Mouse (Mus musculus): Measurements from ENCODE around the gene Aunip. TPM values are rescaled to one million over a fixed set of nuclear protein-coding genes. Genes with fewer than 3 reads are reported as not detected.
A peak's percentile ranks its signal among the peaks of the same experiment; 100 is the strongest.

The Aunip gene
- polyA plus RNA-seq, 1 experiment from 2014 or later, result 6.9 TPM

GRCm38 (mm10) chr4:134532928-134533327 lies 22.1 kb downstream of the Aunip start:
- H3K36me3 ChIP-seq (replicated peaks; ENCODE audit: insufficient read depth, low read length), result peaks cover 38% of the 10 kb centered on the region

DNA sequence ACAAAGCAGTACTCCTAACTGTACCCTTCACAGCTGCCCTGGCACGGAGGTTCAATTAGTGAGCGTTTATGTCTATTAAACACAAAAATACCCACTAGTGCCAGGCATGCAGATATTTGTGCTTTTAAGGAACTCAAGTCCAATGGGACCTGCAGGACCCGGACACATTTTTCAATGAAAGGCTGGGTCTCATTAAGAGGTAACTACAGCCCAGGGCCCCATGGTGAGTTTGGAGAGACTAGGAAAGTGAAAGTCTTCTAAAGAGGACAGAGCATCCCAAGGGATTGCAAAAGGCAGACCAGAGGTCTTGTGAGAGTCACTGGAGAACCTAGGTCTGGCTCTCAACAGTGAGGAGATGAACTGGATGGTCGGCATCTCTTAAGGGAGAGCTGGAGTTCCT lies 22.6 kb downstream of the Aunip start:
- Histone ChIP-seq H3K4me1 (ENCODE audit: insufficient read depth) (peaks cover 28% of the 10 kb centered on the region), H3K36me3 (replicated peaks; ENCODE audit: insufficient read depth, low read length) (peaks cover 35% of the 10 kb centered on the region), H3K9me3 (ENCODE audit: low read length) (no peaks in the 10 kb centered on the region), H3K9ac (replicated peaks) (peak overlapping the region; percentile 92; the same call in 1 of the 2 replicates), H3K4me3 (ENCODE audit: low read depth, low read length) (no peak overlapping the region), H3K27me3 (ENCODE audit: insufficient read depth, low read length) (no peaks in the 10 kb centered on the region), H3K27ac (ENCODE audit: low read depth) (no peak overlapping the region; the same call in 1 of the 2 replicates), H3K4me2 (ENCODE audit: low read depth, low read length) (peak overlapping the region; percentile 100)
- ATAC-seq (no peak), DNase-seq (no peak)
- TF ChIP-seq CTCF (IDR thresholded peaks at IDR 0.05; ENCODE audit: low read depth) (no peak), EP300 (IDR thresholded peaks at IDR 0.05; ENCODE audit: low read depth) (no peak)
- WGBS (ENCODE audit: insufficient replicate concordance), result 86% methylated on average over 4 of the region's 4 CpGs

More at GRCm38 (mm10) chr4:134532928-134533327, 22.1 kb downstream of the Aunip start:
- Histone ChIP-seq H3K9me3 (ENCODE audit: low read length) (no peaks in the 10 kb centered on the region), H3K4me2 (ENCODE audit: low read depth, low read length) (no peak overlapping the region), H3K9ac (replicated peaks) (no peak overlapping the region), H3K4me3 (ENCODE audit: low read depth, low read length) (no peak overlapping the region), H3K4me1 (ENCODE audit: insufficient read depth) (peaks cover 28% of the 10 kb centered on the region), H3K27ac (ENCODE audit: low read depth) (no peak overlapping the region), H3K27me3 (ENCODE audit: insufficient read depth, low read length) (no peaks in the 10 kb centered on the region)
- 67% methylated on average over 4 of the region's 4 CpGs for WGBS (ENCODE audit: insufficient replicate concordance)
- DNase-seq, result no peak
- TF ChIP-seq EP300 (IDR thresholded peaks at IDR 0.05; ENCODE audit: low read depth), result no peak
- no peak for TF ChIP-seq CTCF (IDR thresholded peaks at IDR 0.05; ENCODE audit: low read depth)
- ATAC-seq, result no peak

GRCm38 (mm10) chr4:134534124-134534886 lies 23.5 kb downstream of the Aunip start:
- no peak for TF ChIP-seq EP300 (IDR thresholded peaks at IDR 0.05; ENCODE audit: low read depth)
- no peak for TF ChIP-seq CTCF (IDR thresholded peaks at IDR 0.05; ENCODE audit: low read depth)
- Histone ChIP-seq H3K4me2 (ENCODE audit: low read depth, low read length) (peak overlapping the region; percentile 100), H3K9me3 (ENCODE audit: low read length) (no peaks in the 10 kb centered on the region), H3K4me3 (ENCODE audit: low read depth, low read length) (peak overlapping the region; percentile 93), H3K4me1 (ENCODE audit: insufficient read depth) (peaks cover 28% of the 10 kb centered on the region), H3K9ac (replicated peaks) (peak overlapping the region; percentile 92), H3K27ac (ENCODE audit: low read depth) (peak overlapping the region; percentile 93), H3K36me3 (replicated peaks; ENCODE audit: insufficient read depth, low read length) (peaks cover 28% of the 10 kb centered on the region), H3K27me3 (ENCODE audit: insufficient read depth, low read length) (no peaks in the 10 kb centered on the region)
- under 1% methylated on average over 56 of the region's 57 CpGs for whole genome bisulfite sequencing (ENCODE audit: insufficient replicate concordance)
- ATAC-seq (peak; percentile 19), DNase-seq (peak; percentile 84)

DNA sequence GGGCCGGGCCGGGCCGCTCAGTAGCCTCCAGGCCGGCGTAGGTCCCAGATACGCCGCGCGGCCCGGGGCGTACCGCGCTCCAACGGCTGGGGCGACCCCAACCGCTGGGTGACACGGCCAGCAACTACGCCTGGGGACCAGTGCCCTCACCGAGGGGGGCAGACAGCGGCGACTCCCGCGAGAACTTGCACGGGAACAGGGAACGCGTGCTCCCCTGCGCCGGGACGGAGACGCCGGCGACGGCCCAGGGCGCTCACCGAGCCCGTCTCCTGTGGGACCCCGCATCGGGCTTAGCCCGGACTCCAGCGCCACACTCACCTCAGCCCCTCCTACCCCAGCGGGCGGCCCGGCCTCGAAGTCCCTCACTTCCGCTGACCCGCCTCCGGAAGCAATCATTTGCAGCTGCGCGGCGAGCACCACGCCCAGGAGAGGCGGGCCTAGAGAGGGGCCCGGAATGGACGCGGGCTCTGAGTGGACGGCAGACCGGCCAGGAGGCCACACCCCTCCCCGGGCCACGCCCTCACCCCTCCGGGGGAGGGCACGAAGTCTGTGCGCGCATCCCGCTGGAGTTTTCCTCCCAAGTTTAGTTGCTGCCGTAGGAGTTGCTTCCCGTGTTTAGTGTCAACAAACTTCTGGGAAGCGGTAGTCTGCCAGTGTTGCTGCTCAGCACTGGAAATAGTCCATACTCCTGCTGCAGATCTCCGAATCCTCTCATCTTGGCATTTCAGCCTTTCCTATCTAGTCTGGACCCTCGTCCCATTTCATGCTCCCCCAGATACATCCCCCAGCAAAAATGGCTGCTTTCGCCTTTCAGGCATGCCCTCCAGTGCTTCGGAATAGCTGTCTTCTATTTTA lies 24.4 kb downstream of the Aunip start, which contains the start of gene Mtfr1l:
TSS of gene Mtfr1l (minus strand) at position 456 of the 855 bp plus-strand sequence.
- no peaks in the 10 kb centered on the region for H3K9me3 ChIP-seq (ENCODE audit: low read length)
- peaks cover 28% of the 10 kb centered on the region for H3K4me1 ChIP-seq (ENCODE audit: insufficient read depth)
- H3K4me2 ChIP-seq (ENCODE audit: low read depth, low read length), result peak within 1 kb of the TSS; percentile 100
- H3K9ac ChIP-seq (replicated peaks), result peak within 1 kb of the TSS; percentile 92
- WGBS (ENCODE audit: insufficient replicate concordance), result under 1% methylated on average over 69 of the region's 71 CpGs
- peak within 1 kb of the TSS; percentile 93 for H3K27ac ChIP-seq (ENCODE audit: low read depth)
- peak within 1 kb of the TSS; percentile 93 for H3K4me3 ChIP-seq (ENCODE audit: low read depth, low read length)
- ATAC-seq, result peak; percentile 96
- peak; percentile 99 for DNase-seq
- TF ChIP-seq CTCF (IDR thresholded peaks at IDR 0.05; ENCODE audit: low read depth) (no peak), EP300 (IDR thresholded peaks at IDR 0.05; ENCODE audit: low read depth) (no peak)
- H3K27me3 ChIP-seq (ENCODE audit: insufficient read depth, low read length), result no peaks in the 10 kb centered on the region
- peaks cover 20% of the 10 kb centered on the region for H3K36me3 ChIP-seq (replicated peaks; ENCODE audit: insufficient read depth, low read length)

DNA sequence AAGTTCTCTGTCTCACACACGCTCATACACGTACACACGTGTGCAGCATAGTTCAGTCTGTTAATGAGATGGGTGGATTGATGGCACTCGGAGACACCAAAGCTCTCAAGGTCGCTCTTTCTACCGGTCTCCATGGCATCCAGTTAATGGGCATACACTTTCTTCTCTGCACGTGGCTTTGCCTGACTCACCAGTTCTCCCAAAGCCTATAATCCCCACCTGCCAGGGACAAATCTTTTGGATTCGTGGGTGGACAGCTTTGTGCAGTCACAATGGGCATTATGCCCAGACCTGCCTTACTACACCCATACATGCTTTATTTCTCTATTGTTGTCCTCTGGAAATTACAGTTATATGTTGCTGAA lies 25.0 kb downstream of the Aunip start:
- H3K9me3 ChIP-seq (ENCODE audit: low read length), result no peaks in the 10 kb centered on the region
- WGBS (ENCODE audit: insufficient replicate concordance), result 5% methylated on average over 8 of the region's 8 CpGs
- ATAC-seq (peak; percentile 3; the same call in 1 of the 2 replicates), DNase-seq (no peak)
- H3K36me3 ChIP-seq (replicated peaks; ENCODE audit: insufficient read depth, low read length), result peaks cover 14% of the 10 kb centered on the region
- no peak for TF ChIP-seq EP300 (IDR thresholded peaks at IDR 0.05; ENCODE audit: low read depth)
- peak overlapping the region; percentile 92 for H3K9ac ChIP-seq (replicated peaks)
- H3K4me1 ChIP-seq (ENCODE audit: insufficient read depth), result peaks cover 28% of the 10 kb centered on the region
- peak overlapping the region; percentile 44 for H3K27ac ChIP-seq (ENCODE audit: low read depth)
- H3K4me3 ChIP-seq (ENCODE audit: low read depth, low read length), result peak overlapping the region; percentile 93
- H3K27me3 ChIP-seq (ENCODE audit: insufficient read depth, low read length), result no peaks in the 10 kb centered on the region
- peak overlapping the region; percentile 100 for H3K4me2 ChIP-seq (ENCODE audit: low read depth, low read length)

DNA sequence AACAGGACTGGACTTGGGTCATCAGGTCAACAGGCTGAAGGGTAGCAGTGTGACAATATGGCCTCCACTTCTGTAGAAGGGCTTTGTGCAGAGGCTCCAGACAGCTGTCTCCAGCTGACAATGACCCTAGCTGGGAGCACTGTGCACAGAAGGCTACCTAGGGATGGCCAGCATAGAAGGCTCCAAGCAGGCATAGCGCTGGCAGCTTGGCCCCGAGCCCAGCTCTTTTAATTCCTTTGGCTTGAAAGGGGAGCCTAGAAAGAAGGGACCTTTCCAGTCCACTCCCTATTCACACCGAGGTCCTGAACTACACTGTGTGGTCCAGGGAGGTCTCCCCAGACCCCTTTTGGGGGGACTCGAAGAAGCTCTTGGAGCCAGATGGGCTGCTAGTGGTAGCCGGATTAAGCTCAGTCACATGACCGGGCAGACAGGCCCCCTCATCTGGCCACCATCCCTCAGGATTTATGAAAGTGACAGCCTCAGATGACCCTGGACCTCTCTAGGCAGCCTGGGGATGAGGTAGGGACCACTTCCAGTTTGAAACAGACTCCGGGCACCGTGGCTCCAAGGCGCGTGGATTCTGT lies 28.3 kb downstream of the Aunip start:
- H3K4me3 ChIP-seq (ENCODE audit: low read depth, low read length), result no peak overlapping the region
- no peak for DNase-seq
- TF ChIP-seq CTCF (IDR thresholded peaks at IDR 0.05; ENCODE audit: low read depth) (no peak), EP300 (IDR thresholded peaks at IDR 0.05; ENCODE audit: low read depth) (no peak)
- H3K36me3 ChIP-seq (replicated peaks; ENCODE audit: insufficient read depth, low read length), result peaks cover 4% of the 10 kb centered on the region
- H3K9me3 ChIP-seq (ENCODE audit: low read length), result no peaks in the 10 kb centered on the region
- no peaks in the 10 kb centered on the region for H3K27me3 ChIP-seq (ENCODE audit: insufficient read depth, low read length)
- H3K4me2 ChIP-seq (ENCODE audit: low read depth, low read length), result no peak overlapping the region
- peaks cover 11% of the 10 kb centered on the region for H3K4me1 ChIP-seq (ENCODE audit: insufficient read depth)
- H3K27ac ChIP-seq (ENCODE audit: low read depth), result no peak overlapping the region
- no peak for ATAC-seq
- WGBS (ENCODE audit: insufficient replicate concordance), result 82% methylated on average over 10 of the region's 10 CpGs
- H3K9ac ChIP-seq (replicated peaks), result no peak overlapping the region
